Mouse (Mus musculus) hindbrain, embryonic 14.5 days (tissue): Measurements from ENCODE around the gene Pdss2. TPM values are rescaled to one million over a fixed set of nuclear protein-coding genes. Genes with fewer than 3 reads are reported as not detected.
"Not testable (repeated sequence)": the region's sequence is repeated elsewhere in the genome, so short reads cannot be mapped to it uniquely, and the experiment has no call there.

Source experiments
- ATAC-seq: fragments of 200-750 bp; cut with Nextera tagmentation; 2 replicates; pipeline ENCODE4 v1.8.0; 2017; ENCODE audit warnings: moderate number of reproducible peaks, mild to moderate bottlenecking, moderate TSS enrichment, moderate library complexity; ENCODE audit not compliant: low FRiP score
- DNase-seq: peaks from one replicate; pipeline ENCODE4 v3.0.0-alpha.2; 2015; ENCODE audit warnings: low spot score
- H3K27ac ChIP-seq: fragments of 300-500 bp; sonication (generic); 2 replicates; pipeline ENCODE4 v1.5.1; 2014; ENCODE audit warnings: mild to moderate bottlenecking, moderate library complexity
- H3K27me3 ChIP-seq: fragments of 300-500 bp; sonication (generic); 2 replicates; pipeline ENCODE4 v1.6.1; 2014; ENCODE audit warnings: mild to moderate bottlenecking, low read length, mixed read lengths; ENCODE audit not compliant: control insufficient read depth, insufficient read depth
- H3K36me3 ChIP-seq: fragments of 300-500 bp; sonication (generic); replicated peaks from 2 replicates; pipeline ENCODE4 v1.6.1; 2014; ENCODE audit not compliant: control insufficient read depth, insufficient read depth
- H3K4me1 ChIP-seq: fragments of 300-500 bp; sonication (generic); replicated peaks from 2 replicates; pipeline ENCODE4 v1.6.1; 2014; ENCODE audit warnings: antibody characterized with exemption, low read length, mixed read lengths; ENCODE audit not compliant: control insufficient read depth, insufficient read depth
- H3K4me2 ChIP-seq: fragments of 300-500 bp; sonication (generic); replicated peaks from 2 replicates; pipeline ENCODE4 v1.6.1; 2014; ENCODE audit warnings: mild to moderate bottlenecking, moderate library complexity
- H3K4me3 ChIP-seq: fragments of 300-500 bp; sonication (generic); replicated peaks from 2 replicates; pipeline ENCODE4 v1.5.1; 2014; ENCODE audit warnings: mild to moderate bottlenecking, low read length
- H3K9ac ChIP-seq: fragments of 300-500 bp; sonication (generic); 2 replicates; pipeline ENCODE4 v1.6.1; 2014
- H3K9me3 ChIP-seq: fragments of 300-500 bp; sonication (generic); 2 replicates; pipeline ENCODE4 v1.6.1; 2016; ENCODE audit warnings: low read length; ENCODE audit not compliant: control insufficient read depth
- WGBS: fragments of 180-500 bp; shearing (Covaris S2); extraction: QIAGEN DNeasy Blood & Tissue Kit; methylation state at CpG from one replicate; pipeline ENCODE4 v1.1.7; 2014; 5-methylcytosine and 5-hydroxymethylcytosine counted together
- polyA plus RNA-seq: library from polyadenylated mRNA; unstranded; fragments of >200 nt; fragmentation: Nextera tagmentation; extraction: Ambion mirVana; gene quantifications from 2 replicates; pipeline ENCODE4 v1.2.1, GENCODE M21; 2014

The Pdss2 gene
- polyA plus RNA-seq, 1 experiment from 2014 or later = 15.0 TPM

GRCm38 (mm10) chr10:43235011-43235410, 13.7 kb downstream of the Pdss2 start:
- Histone ChIP-seq H3K4me2 (no peak overlapping the region), H3K9me3 (peaks cover 6% of the 10 kb centered on the region; the same call in 1 of the 2 replicates), H3K36me3 (no peaks in the 10 kb centered on the region), H3K27me3 (no peaks in the 10 kb centered on the region), H3K4me1 (no peaks in the 10 kb centered on the region), H3K4me3 (no peak overlapping the region), H3K27ac (no peak overlapping the region), H3K9ac (no peak overlapping the region)
- ATAC-seq (no peak), DNase-seq (no peak)
- 90% methylated on average over 3 of the region's 3 CpGs for WGBS

- Histone ChIP-seq H3K36me3 (no peaks in the 10 kb centered on the region), H3K4me1 (no peaks in the 10 kb centered on the region), H3K9ac (no peak overlapping the region), H3K4me3 (no peak overlapping the region), H3K4me2 (no peak overlapping the region), H3K27ac (no peak overlapping the region), H3K9me3 (peaks cover 7% of the 10 kb centered on the region; the same call in 1 of the 2 replicates), H3K27me3 (no peaks in the 10 kb centered on the region)
- no peak for DNase-seq
- ATAC-seq = no peak
- WGBS = 89% methylated on average over 5 of the region's 5 CpGs
Observed at GRCm38 (mm10) chr10:43235758-43236669, 14.7 kb downstream of the Pdss2 start.

- ATAC-seq (no peak), DNase-seq (no peak)
- peaks cover 5% of the 10 kb centered on the region; the same call in 1 of the 2 replicates for H3K4me1 ChIP-seq
- no peaks in the 10 kb centered on the region for H3K27me3 ChIP-seq
- 48% methylated on average over 8 of the region's 8 CpGs for WGBS
- H3K9ac ChIP-seq = no peak overlapping the region
- no peaks in the 10 kb centered on the region for H3K36me3 ChIP-seq
- no peak overlapping the region for H3K4me2 ChIP-seq
- peaks cover 7% of the 10 kb centered on the region; the same call in 1 of the 2 replicates for H3K9me3 ChIP-seq
- H3K27ac ChIP-seq = no peak overlapping the region
- no peak overlapping the region for H3K4me3 ChIP-seq
Observed at GRCm38 (mm10) chr10:43242215-43242614, 20.9 kb downstream of the Pdss2 start.

DNA sequence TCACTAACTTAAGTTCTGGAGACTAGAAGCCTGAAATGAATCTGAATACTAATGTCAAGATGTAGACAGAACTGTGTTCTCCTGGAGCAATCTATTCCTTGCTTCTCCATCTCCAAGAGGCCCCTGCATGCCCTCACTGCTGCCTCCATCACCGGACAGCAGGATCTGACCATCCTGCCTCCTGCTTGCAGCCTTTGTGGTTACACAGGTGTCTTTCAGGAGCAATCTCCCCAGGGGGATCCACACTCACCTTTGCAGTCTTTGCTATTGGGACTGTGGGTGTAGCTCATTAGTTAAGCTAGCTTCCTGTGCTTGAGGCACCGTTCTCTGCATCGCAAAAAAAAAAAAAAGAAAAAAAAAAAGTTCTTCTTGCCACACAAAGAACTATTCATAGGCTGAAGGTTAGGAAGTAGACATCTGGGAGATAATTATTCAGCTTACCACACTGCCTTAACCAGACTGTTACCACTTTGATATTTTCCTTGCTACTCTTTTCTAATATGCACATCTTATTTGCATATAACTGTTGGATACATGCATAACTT, 23.0 kb downstream of the Pdss2 start:
- H3K9me3 ChIP-seq = peaks cover 7% of the 10 kb centered on the region; the same call in 1 of the 2 replicates
- H3K4me1 ChIP-seq = peaks cover 5% of the 10 kb centered on the region; the same call in 1 of the 2 replicates
- no peak for ATAC-seq
- no peaks in the 10 kb centered on the region for H3K36me3 ChIP-seq
- H3K4me2 ChIP-seq = no peak overlapping the region
- no peak overlapping the region for H3K27ac ChIP-seq
- no peaks in the 10 kb centered on the region for H3K27me3 ChIP-seq
- no peak overlapping the region for H3K4me3 ChIP-seq
- no peak overlapping the region for H3K9ac ChIP-seq
- WGBS = 29% methylated on average over 3 of the region's 3 CpGs
- no peak for DNase-seq

- no peaks in the 10 kb centered on the region for H3K9me3 ChIP-seq
- H3K4me2 ChIP-seq = no peak overlapping the region
- H3K4me3 ChIP-seq = no peak overlapping the region
- 61% methylated on average over 17 of the region's 17 CpGs for WGBS
- no peak overlapping the region for H3K9ac ChIP-seq
- no peak for DNase-seq
- no peak for ATAC-seq
- H3K4me1 ChIP-seq = peaks cover 5% of the 10 kb centered on the region; the same call in 1 of the 2 replicates
- H3K27ac ChIP-seq = no peak overlapping the region
- H3K27me3 ChIP-seq = no peaks in the 10 kb centered on the region
- H3K36me3 ChIP-seq = no peaks in the 10 kb centered on the region
Observed at GRCm38 (mm10) chr10:43245461-43246200, 24.3 kb downstream of the Pdss2 start.

DNA sequence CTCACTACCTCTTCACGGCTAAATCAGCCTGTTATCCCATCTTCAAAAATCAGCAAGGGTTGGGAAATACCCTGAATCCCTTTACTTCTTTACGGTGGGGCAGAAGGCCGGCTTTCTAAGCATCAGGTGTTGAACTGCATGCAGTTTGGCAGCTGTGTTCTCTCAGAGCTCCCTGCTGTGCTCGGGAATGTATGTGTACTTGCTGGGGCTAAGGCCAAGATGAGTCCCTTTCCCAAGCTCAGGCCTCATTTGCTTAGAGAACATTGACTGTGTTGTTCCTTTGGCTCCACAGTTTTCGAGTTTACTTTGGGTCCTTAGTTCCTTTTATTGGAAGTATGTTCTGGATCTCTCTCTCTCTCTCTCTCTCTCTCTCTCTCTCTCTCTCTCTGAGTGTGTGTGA, 26.7 kb downstream of the Pdss2 start:
- 49% methylated on average over 5 of the region's 5 CpGs for WGBS
- H3K27me3 ChIP-seq = no peaks in the 10 kb centered on the region
- H3K36me3 ChIP-seq = no peaks in the 10 kb centered on the region
- H3K4me1 ChIP-seq = 0 out of 2 replicates have a peak, but pooled peaks cover 5% of the 10 kb centered on the region
- H3K9me3 ChIP-seq = no peaks in the 10 kb centered on the region
- H3K4me3 ChIP-seq = no peak overlapping the region
- ATAC-seq (no peak), DNase-seq (no peak)
- no peak overlapping the region for H3K27ac ChIP-seq
- H3K9ac ChIP-seq = no peak overlapping the region
- no peak overlapping the region for H3K4me2 ChIP-seq

GRCm38 (mm10) chr10:43252324-43252723, 31.0 kb downstream of the Pdss2 start:
- Histone ChIP-seq H3K4me1 (no peaks in the 10 kb centered on the region), H3K27me3 (no peaks in the 10 kb centered on the region), H3K9ac (no peak overlapping the region), H3K4me3 (no peak overlapping the region), H3K36me3 (no peaks in the 10 kb centered on the region), H3K27ac (0 out of 2 replicates have a peak overlapping the region, but pooled peaks have one; percentile 38), H3K4me2 (no peak overlapping the region), H3K9me3 (no peaks in the 10 kb centered on the region)
- ATAC-seq (no peak), DNase-seq (peak; percentile 56)
- 52% methylated on average over 4 of the region's 4 CpGs for WGBS

DNA sequence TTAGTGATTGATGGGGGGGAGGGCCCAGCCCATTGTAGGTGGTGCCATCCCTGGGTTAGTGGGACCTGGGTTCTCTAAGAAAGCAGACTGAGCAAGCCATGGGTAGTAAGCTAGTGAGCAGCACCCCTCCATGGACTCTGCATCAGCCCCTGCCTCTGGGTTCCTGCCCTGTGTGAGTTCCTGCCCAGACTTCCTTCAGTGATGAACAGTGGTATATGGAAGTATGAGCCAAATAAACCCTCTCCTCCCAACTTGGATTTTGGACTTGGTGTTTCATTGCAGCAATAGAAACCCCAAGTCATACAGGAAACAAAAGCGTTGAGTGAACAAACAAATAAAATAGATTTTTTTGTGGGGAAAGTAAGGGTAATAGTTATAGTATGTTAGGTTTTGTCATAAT, 35.7 kb downstream of the Pdss2 start:
- not testable (repeated sequence) for DNase-seq, H3K4me1 ChIP-seq, H3K4me2 ChIP-seq, H3K27ac ChIP-seq, H3K9me3 ChIP-seq, H3K36me3 ChIP-seq, H3K4me3 ChIP-seq, ATAC-seq, H3K27me3 ChIP-seq, H3K9ac ChIP-seq
- WGBS = no CpG with 5 or more reads among the region's 1 CpGs

DNA sequence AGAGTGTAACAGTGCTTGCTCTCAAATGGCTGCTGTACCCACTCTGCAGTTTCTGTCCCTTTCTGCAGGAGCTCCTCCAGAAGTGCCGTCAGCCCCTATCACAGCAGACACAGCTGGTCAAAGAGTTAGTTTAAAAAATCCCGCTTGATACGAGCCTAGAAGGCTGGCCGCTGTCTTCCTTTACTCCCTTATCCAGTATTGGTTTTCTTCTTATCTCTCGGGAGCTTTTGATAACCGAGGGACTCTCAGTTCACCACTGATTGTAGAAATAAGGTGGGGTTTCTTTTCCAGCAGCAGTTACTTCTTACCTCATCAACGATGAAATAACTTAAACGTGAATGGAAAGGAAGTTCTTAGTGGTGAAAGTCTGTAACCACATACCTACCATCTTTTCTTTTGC, 36.2 kb downstream of the Pdss2 start:
- H3K4me3 ChIP-seq, H3K27ac ChIP-seq, H3K36me3 ChIP-seq, H3K9me3 ChIP-seq, ATAC-seq, H3K27me3 ChIP-seq, H3K4me2 ChIP-seq, H3K9ac ChIP-seq, H3K4me1 ChIP-seq, DNase-seq: not testable (repeated sequence)
- 90% methylated on average over 8 of the region's 8 CpGs for WGBS
